Mouse (Mus musculus): ENCODE measurements around the gene Mfsd5. TPM values are rescaled to one million over a fixed set of nuclear protein-coding genes. Genes with fewer than 3 reads are reported as not detected.

The Mfsd5 gene
- polyA plus RNA-seq, 1 experiment from 2014 or later: 63.1 TPM

DNA sequence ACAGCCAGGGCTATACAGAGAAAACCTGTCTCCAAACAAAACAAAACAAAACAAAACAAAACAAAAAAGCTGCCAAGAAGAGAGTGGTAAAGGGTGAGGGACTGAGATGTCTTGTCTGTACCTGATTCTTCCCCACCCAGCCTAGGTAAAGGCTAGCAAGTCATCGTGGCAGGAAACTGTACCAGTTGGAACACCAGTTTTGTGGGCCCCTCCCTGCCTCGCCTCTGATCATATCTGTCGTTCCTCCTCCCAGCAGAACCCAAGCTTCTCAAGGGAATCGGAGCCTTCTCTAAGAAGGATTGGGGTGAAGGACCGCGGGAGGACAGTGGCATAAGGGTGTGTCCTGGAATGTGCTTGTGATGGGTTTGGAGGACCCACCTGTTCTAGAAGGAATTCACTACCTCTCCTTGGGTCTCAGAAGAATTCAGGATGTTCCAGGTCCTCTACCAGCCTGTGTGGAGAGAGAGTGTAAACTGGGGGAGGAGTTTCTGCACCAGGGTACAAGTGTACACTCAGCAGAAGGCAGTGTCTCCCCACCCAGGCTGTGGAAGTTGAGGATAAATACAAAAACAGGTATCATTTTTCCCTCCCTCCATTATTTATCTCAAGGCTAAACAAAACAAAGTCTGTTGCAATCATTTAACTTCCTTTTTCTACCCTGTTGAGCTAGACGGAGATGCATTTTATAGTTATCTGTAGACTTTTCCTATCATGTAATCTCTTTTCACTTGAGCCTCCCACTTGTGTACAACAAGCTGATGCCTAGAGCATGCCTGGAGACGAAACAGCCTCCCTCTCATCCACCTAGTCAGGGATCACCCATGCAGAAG, 3.4 kb downstream of the Mfsd5 start:
- no peak overlapping the region for H3K4me3 ChIP-seq (ENCODE audit: low read depth, low read length)
- peaks cover 10% of the 10 kb centered on the region for H3K36me3 ChIP-seq (ENCODE audit: control insufficient read depth, insufficient read depth, low read length)
- no peaks in the 10 kb centered on the region for H3K9me3 ChIP-seq (ENCODE audit: control insufficient read depth, low read depth, low read length)
- no peaks in the 10 kb centered on the region for H3K27me3 ChIP-seq (ENCODE audit: control insufficient read depth, insufficient read depth, low read length)
- peaks cover 11% of the 10 kb centered on the region; the same call in 1 of the 2 replicates for H3K4me1 ChIP-seq (ENCODE audit: control insufficient read depth, insufficient read depth, low read length)
- 80% methylated on average over 8 of the region's 8 CpGs for WGBS
- no peak overlapping the region for H3K27ac ChIP-seq (ENCODE audit: low read length)
- H3K4me2 ChIP-seq (replicated peaks; ENCODE audit: low read depth, low read length): no peak overlapping the region
- ATAC-seq (ENCODE audit: insufficient number of reproducible peaks, insufficient read depth, low FRiP score, low read depth): no peak
- no peak overlapping the region for H3K9ac ChIP-seq (replicated peaks; ENCODE audit: low read depth, low read length)

DNA sequence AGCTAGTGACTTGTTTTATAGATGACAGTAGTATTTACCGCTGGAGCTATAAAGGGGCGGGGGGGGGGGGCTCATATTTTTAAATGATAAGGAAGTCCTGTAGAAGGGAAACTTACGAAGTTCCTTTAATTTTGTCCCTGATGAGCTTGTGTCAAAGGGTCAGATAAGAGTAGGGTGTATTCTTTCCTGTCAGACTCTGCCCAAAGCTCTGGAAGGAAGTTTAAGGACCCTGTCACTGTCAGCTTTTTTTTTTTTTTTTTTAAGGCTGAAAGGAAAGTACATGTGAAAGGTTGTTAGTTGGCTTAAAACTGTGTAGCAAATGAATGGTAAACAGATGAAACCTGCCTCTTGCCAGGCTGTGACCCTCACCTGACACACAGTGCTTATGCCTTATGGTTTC, 4.4 kb downstream of the Mfsd5 start:
- Histone ChIP-seq H3K9me3 (ENCODE audit: control insufficient read depth, low read depth, low read length) (no peaks in the 10 kb centered on the region), H3K27ac (ENCODE audit: low read length) (no peak overlapping the region), H3K4me1 (ENCODE audit: control insufficient read depth, insufficient read depth, low read length) (peaks cover 10% of the 10 kb centered on the region; the same call in 1 of the 2 replicates), H3K9ac (replicated peaks; ENCODE audit: low read depth, low read length) (no peak overlapping the region), H3K27me3 (ENCODE audit: control insufficient read depth, insufficient read depth, low read length) (no peaks in the 10 kb centered on the region), H3K4me2 (replicated peaks; ENCODE audit: low read depth, low read length) (no peak overlapping the region), H3K4me3 (ENCODE audit: low read depth, low read length) (no peak overlapping the region), H3K36me3 (ENCODE audit: control insufficient read depth, insufficient read depth, low read length) (peaks cover 10% of the 10 kb centered on the region)
- WGBS: 64% methylated on average over 3 of the region's 3 CpGs
- ATAC-seq (ENCODE audit: insufficient number of reproducible peaks, insufficient read depth, low FRiP score, low read depth): no peak

DNA sequence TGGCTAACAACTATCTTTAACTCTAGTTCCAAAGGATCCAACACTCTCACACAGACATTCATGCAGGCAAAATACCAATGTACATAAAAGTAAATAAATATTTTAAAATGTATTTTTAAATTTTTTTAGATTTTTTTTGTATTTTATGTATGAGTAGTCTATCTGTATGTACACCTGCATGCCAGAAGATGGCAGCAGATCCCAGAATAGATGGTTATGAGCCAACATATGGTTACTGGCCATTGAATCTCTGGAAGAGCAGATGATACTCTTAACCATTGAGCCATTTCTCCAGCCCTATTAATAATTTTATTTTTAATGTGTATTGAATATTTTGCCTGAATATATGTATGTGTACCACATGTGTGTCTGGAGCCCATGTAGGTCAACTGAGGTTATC, 8.1 kb downstream of the Mfsd5 start:
- 0 out of 2 replicates have a peak, but pooled peaks have one; percentile 16 for ATAC-seq (ENCODE audit: insufficient number of reproducible peaks, insufficient read depth, low FRiP score, low read depth)
- H3K9ac ChIP-seq (replicated peaks; ENCODE audit: low read depth, low read length): no peak overlapping the region

DNA sequence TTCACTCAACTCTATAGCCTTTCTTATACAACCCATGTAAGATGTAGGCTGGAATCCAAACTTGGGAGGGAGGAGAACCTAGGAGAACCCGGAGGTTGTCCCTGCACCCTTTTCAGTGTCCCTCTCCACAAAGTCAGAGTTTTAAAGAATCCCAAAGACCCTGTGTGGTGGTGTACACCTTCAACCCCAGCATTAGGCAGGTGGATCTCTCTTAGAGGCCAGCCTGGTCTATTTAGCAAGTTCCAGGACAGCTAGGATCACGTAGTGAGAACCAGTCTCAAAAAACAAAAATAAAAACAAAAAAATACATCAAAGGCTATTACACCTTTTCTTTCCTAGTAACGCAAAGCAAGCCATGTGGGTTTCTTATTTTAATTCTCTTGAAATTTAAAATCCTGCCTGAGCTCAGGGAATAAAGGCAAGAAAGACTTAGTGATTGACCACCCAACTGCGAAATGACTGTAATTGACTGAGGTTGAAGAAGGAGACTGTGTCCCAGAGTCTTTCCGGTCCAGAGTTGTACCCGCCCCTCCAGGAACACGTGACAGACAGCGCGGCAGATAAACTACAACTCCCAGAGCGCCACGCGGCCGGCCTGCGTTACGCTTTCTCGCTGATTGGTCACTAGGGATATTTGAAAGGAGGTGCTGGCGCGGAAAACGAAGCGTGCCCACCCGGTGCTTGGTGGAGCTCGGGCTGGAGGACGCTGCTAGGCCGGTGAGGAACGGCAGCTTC, 16.5 kb downstream of the Mfsd5 start, which contains the start of gene Espl1:
Espl1 (plus strand) TSS at position 634 of the 735 bp plus-strand sequence.
- H3K9me3 ChIP-seq (ENCODE audit: control insufficient read depth, low read depth, low read length): no peaks in the 10 kb centered on the region
- peak within 1 kb of the TSS; percentile 69 for H3K4me2 ChIP-seq (replicated peaks; ENCODE audit: low read depth, low read length)
- H3K27ac ChIP-seq (ENCODE audit: low read length): no peak within 1 kb of the TSS
- H3K4me1 ChIP-seq (ENCODE audit: control insufficient read depth, insufficient read depth, low read length): 0 out of 2 replicates have a peak, but pooled peaks cover 3% of the 10 kb centered on the region
- WGBS: 7% methylated on average over 25 of the region's 25 CpGs
- H3K4me3 ChIP-seq (ENCODE audit: low read depth, low read length): peak within 1 kb of the TSS; percentile 69
- ATAC-seq (ENCODE audit: insufficient number of reproducible peaks, insufficient read depth, low FRiP score, low read depth): peak; percentile 97
- H3K27me3 ChIP-seq (ENCODE audit: control insufficient read depth, insufficient read depth, low read length): no peaks in the 10 kb centered on the region
- H3K9ac ChIP-seq (replicated peaks; ENCODE audit: low read depth, low read length): peak within 1 kb of the TSS; percentile 37
- peaks cover 23% of the 10 kb centered on the region for H3K36me3 ChIP-seq (ENCODE audit: control insufficient read depth, insufficient read depth, low read length)

More for the DNA sequence above, 8.1 kb downstream of the Mfsd5 start:
- no peak overlapping the region for H3K4me3 ChIP-seq (ENCODE audit: low read depth, low read length)
- no peaks in the 10 kb centered on the region for H3K4me1 ChIP-seq (ENCODE audit: control insufficient read depth, insufficient read depth, low read length)
- no peaks in the 10 kb centered on the region for H3K9me3 ChIP-seq (ENCODE audit: control insufficient read depth, low read depth, low read length)
- no peaks in the 10 kb centered on the region for H3K36me3 ChIP-seq (ENCODE audit: control insufficient read depth, insufficient read depth, low read length)
- H3K27ac ChIP-seq (ENCODE audit: low read length): no peak overlapping the region; the same call in 1 of the 2 replicates
- H3K4me2 ChIP-seq (replicated peaks; ENCODE audit: low read depth, low read length): no peak overlapping the region
- no peaks in the 10 kb centered on the region for H3K27me3 ChIP-seq (ENCODE audit: control insufficient read depth, insufficient read depth, low read length)

DNA sequence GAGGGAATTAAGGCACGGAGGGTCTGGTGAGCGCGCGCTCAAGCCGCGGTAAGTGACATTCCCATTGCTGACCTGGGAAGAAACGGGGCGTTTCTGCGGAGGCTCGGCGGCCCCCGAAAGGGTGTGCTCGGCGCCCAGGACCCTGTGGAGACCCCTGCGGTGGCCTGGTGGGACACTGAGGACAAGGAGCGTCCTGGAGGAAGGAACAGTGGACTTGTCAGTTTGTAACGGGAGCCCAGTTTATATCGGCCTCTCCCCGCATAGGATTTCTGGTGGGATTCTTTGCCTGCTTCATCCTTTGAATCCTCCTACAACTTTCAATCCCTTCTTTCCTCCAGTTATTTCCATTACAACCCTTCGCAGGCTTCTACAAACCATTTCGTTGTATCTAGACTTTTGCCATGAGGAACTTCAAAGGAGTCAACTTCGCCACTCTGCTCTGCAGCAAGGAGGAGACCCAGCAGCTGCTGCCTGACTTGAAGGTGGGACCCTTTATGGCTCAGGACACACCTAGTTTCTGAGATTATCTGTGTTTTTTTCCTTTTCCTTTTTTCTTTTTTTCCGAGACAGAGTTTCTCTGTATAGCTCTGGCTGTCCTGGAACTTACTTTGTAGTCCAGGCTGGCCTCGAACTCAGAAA, 17.2 kb downstream of the Mfsd5 start:
- Histone ChIP-seq H3K4me2 (replicated peaks; ENCODE audit: low read depth, low read length) (peak overlapping the region; percentile 69), H3K36me3 (ENCODE audit: control insufficient read depth, insufficient read depth, low read length) (peaks cover 30% of the 10 kb centered on the region), H3K4me1 (ENCODE audit: control insufficient read depth, insufficient read depth, low read length) (0 out of 2 replicates have a peak, but pooled peaks cover 3% of the 10 kb centered on the region), H3K9me3 (ENCODE audit: control insufficient read depth, low read depth, low read length) (no peaks in the 10 kb centered on the region), H3K27ac (ENCODE audit: low read length) (no peak overlapping the region), H3K9ac (replicated peaks; ENCODE audit: low read depth, low read length) (peak overlapping the region; percentile 37), H3K27me3 (ENCODE audit: control insufficient read depth, insufficient read depth, low read length) (no peaks in the 10 kb centered on the region), H3K4me3 (ENCODE audit: low read depth, low read length) (peak overlapping the region; percentile 69)
- 5% methylated on average over 24 of the region's 24 CpGs for WGBS
- no peak for ATAC-seq (ENCODE audit: insufficient number of reproducible peaks, insufficient read depth, low FRiP score, low read depth)

DNA sequence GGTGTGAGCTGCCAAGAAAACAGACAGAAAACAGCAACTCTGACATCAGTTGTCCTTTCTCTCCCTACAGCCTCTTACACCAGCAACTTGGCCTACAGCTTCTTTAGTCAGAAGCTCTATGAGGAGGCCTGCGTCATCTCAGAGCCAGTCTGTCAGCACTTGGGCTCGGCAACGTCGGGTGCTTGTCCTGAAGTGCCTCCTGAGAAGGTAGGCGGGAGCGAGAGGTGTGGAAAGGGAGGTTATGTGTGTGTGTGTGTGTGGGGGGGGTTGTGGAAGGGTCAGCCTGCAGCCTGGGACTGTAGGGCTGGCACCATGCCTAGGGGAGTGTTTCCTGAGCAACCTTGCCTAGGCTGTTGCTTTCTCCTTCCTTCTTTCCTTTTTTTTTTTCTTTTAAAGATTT, 23.3 kb downstream of the Mfsd5 start:
- Histone ChIP-seq H3K4me3 (ENCODE audit: low read depth, low read length) (no peak overlapping the region), H3K9ac (replicated peaks; ENCODE audit: low read depth, low read length) (no peak overlapping the region), H3K9me3 (ENCODE audit: control insufficient read depth, low read depth, low read length) (no peaks in the 10 kb centered on the region), H3K27me3 (ENCODE audit: control insufficient read depth, insufficient read depth, low read length) (no peaks in the 10 kb centered on the region), H3K4me1 (ENCODE audit: control insufficient read depth, insufficient read depth, low read length) (no peaks in the 10 kb centered on the region), H3K36me3 (ENCODE audit: control insufficient read depth, insufficient read depth, low read length) (peaks cover 60% of the 10 kb centered on the region), H3K4me2 (replicated peaks; ENCODE audit: low read depth, low read length) (no peak overlapping the region), H3K27ac (ENCODE audit: low read length) (no peak overlapping the region)
- ATAC-seq (ENCODE audit: insufficient number of reproducible peaks, insufficient read depth, low FRiP score, low read depth): no peak
- WGBS: 81% methylated on average over 6 of the region's 6 CpGs

DNA sequence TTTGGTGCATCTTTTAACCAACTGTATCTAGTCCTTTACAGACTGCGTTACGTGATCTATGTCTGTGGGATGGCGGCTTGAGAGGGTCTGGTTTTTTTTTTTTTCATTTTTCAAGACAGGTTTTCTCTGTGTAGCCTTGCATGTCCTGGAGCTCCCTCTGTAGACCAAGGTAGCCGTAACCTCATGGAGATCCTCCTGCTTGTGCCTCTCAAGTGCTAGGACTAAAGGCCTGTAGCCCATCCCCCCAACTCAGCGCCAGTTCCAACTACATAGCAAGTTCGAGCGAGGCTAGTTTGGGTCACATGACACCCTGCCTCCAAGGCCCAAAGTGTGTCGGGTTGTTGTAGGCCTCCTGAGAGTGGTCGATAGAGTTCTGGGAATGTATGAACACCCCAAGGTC, 29.5 kb downstream of the Mfsd5 start:
- no peak overlapping the region for H3K4me3 ChIP-seq (ENCODE audit: low read depth, low read length)

More for the DNA sequence above, 29.5 kb downstream of the Mfsd5 start:
- H3K4me1 ChIP-seq (ENCODE audit: control insufficient read depth, insufficient read depth, low read length): no peaks in the 10 kb centered on the region; the same call in 1 of the 2 replicates
- 87% methylated on average over 9 of the region's 9 CpGs for WGBS
- no peaks in the 10 kb centered on the region for H3K9me3 ChIP-seq (ENCODE audit: control insufficient read depth, low read depth, low read length)
- no peak overlapping the region for H3K27ac ChIP-seq (ENCODE audit: low read length)
- no peak overlapping the region for H3K9ac ChIP-seq (replicated peaks; ENCODE audit: low read depth, low read length)
- H3K4me2 ChIP-seq (replicated peaks; ENCODE audit: low read depth, low read length): no peak overlapping the region
- H3K36me3 ChIP-seq (ENCODE audit: control insufficient read depth, insufficient read depth, low read length): peaks cover 54% of the 10 kb centered on the region
- no peak for ATAC-seq (ENCODE audit: insufficient number of reproducible peaks, insufficient read depth, low FRiP score, low read depth)
- H3K27me3 ChIP-seq (ENCODE audit: control insufficient read depth, insufficient read depth, low read length): no peaks in the 10 kb centered on the region

Data from stomach, embryonic 14.5 days (tissue).